Mouse (Mus musculus) B cell, adult (primary cell): ENCODE measurements around the gene Anxa10. TPM values are rescaled to one million over a fixed set of nuclear protein-coding genes. Genes with fewer than 3 reads are reported as not detected.

Source experiments
- total RNA-seq: library from RNA; stranded (reverse); gene quantifications from 4 replicates; pipeline ENCODE4 v1.2.4, GENCODE M21; 2023; ENCODE audit not compliant: inconsistent age

Anxa10 gene
- total RNA-seq = not detected in 4 replicates

DNA sequence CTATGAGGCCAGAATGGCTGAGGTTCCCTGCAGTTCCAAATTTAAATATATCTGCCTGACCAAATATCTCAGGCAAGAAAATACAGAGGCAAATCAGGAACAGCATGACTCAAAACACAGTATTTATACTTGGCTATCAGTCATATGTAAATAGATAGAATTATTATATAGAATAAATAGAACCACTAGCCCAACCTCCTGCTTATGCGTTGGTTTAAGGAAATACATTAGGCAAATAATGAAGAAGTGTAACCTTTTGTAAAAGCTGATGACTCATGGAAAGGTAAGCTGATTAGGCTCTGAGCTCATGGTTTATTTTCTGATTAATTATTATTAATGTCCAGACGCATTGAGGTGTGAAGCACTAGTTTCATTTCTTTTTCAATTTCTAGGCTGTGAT lies at the start of gene Anxa10:
Gene Anxa10 (minus strand): TSS at position 53 of the 400 bp plus-strand sequence.

Other genes with a start within 250 kb of the Anxa10 start
- 0.15 to 0.16 TPM in 2 of 4 replicates, not detected in the others for gene Palld, start 220.5 kb downstream of the Anxa10 start, total RNA-seq
- 5.8 to 14.2 TPM (median 9.5 TPM) in 4 replicates for gene Ddx60, start 195.1 kb downstream of the Anxa10 start, total RNA-seq